ENCODE assay signal across 29 mouse cellular contexts in genomic region chrX:88158037-88158436, GRCm38 (mm10). TPM values are rescaled to one million over a fixed set of nuclear protein-coding genes. Genes with fewer than 3 reads are reported as not detected.
A peak's percentile ranks its signal among the peaks of the same experiment; 100 is the strongest.
DNase-seq lines count a peak whose midpoint lies in the region; ATAC-seq lines count a peak whose summit lies in the region.
"Had no signal": no experiment of that assay in that cellular context is flagged by ENCODE, and none has a peak within 500 bp of the region (broad histone marks: within the 10 kb centered on the region; RNA-seq: fewer than 3 reads in every experiment).

No protein-coding gene starts in this region.

- H3K27ac ChIP-seq in hindbrain, embryonic 11.5 days (ENCODE audit: low read depth, low read length): no peak overlapping the region
- H3K27ac ChIP-seq in hindbrain, embryonic 16.5 days (ENCODE audit: low read depth, low read length): no peak overlapping the region
- no peak overlapping the region for H3K27ac ChIP-seq in neural tube, embryonic 12.5 days
- no peak overlapping the region for H3K27ac ChIP-seq in neural tube, embryonic 15.5 days (replicated peaks)
- H3K27ac ChIP-seq: heart, adult 2 months; heart, embryonic 13.5 days; hindbrain, embryonic 14.5 days; limb, embryonic 12.5 days; midbrain, embryonic 10.5 days had no signal

- no peaks in the 10 kb centered on the region for H3K9me3 ChIP-seq in hindbrain, embryonic 11.5 days (ENCODE audit: control insufficient read depth, low read length)
- H3K9me3 ChIP-seq in hindbrain, embryonic 16.5 days (ENCODE audit: control insufficient read depth, low read length): no peaks in the 10 kb centered on the region
- no peaks in the 10 kb centered on the region for H3K9me3 ChIP-seq in neural tube, embryonic 12.5 days
- H3K9me3 ChIP-seq in neural tube, embryonic 15.5 days (replicated peaks): no peaks in the 10 kb centered on the region
- H3K9me3 ChIP-seq: heart, embryonic 13.5 days; limb, embryonic 12.5 days; midbrain, embryonic 10.5 days had no signal

- no peaks in the 10 kb centered on the region for H3K4me1 ChIP-seq in hindbrain, embryonic 11.5 days (replicated peaks; ENCODE audit: control insufficient read depth, insufficient read depth, low read length)
- H3K4me1 ChIP-seq in hindbrain, embryonic 16.5 days (ENCODE audit: control insufficient read depth, insufficient read depth, low read depth, low read length): no peaks in the 10 kb centered on the region
- no peaks in the 10 kb centered on the region for H3K4me1 ChIP-seq in neural tube, embryonic 12.5 days
- H3K4me1 ChIP-seq in neural tube, embryonic 15.5 days: no peaks in the 10 kb centered on the region
- H3K4me1 ChIP-seq: heart, embryonic 13.5 days; limb, embryonic 12.5 days; midbrain, embryonic 10.5 days had no signal

- DNase-seq in hindbrain, embryonic 11.5 days (ENCODE audit: low spot score): peak; percentile 6
- peak; percentile 89 for DNase-seq in R1 (ENCODE audit: low read depth, low spot score)
- no peak for DNase-seq in adrenal gland, postnatal 4 days (ENCODE audit: low spot score in 2 of 2)
- no peak for DNase-seq in lung, postnatal 10 days
- DNase-seq: adrenal gland, postnatal 36 days; B cell, adult 2 months; cerebellum, adult 18-20 months; cerebellum, postnatal 25 days; gastrocnemius, postnatal 36 days; heart, adult 2 months; heart, postnatal 14 days; kidney, adult 8-10 months; kidney, postnatal 10 days; layer of hippocampus, postnatal 36 days; liver, postnatal 0 days; thymus, postnatal 14 days had no signal

- no peak overlapping the region for H3K9ac ChIP-seq in hindbrain, embryonic 11.5 days (ENCODE audit: low read depth, low read length)
- no peak overlapping the region for H3K9ac ChIP-seq in hindbrain, embryonic 16.5 days (ENCODE audit: low read depth, low read length)
- no peak overlapping the region for H3K9ac ChIP-seq in neural tube, embryonic 12.5 days
- H3K9ac ChIP-seq in neural tube, embryonic 15.5 days (replicated peaks): no peak overlapping the region
- H3K9ac ChIP-seq: heart, embryonic 13.5 days; hindbrain, embryonic 14.5 days; limb, embryonic 12.5 days; liver, postnatal 0 days had no signal

- WGBS in hindbrain, embryonic 11.5 days: 37% methylated on average over 2 of the region's 2 CpGs
- WGBS in hindbrain, embryonic 16.5 days: 26% methylated on average over 2 of the region's 2 CpGs
- 20% methylated on average over 2 of the region's 2 CpGs for WGBS in neural tube, embryonic 12.5 days
- WGBS in neural tube, embryonic 15.5 days: 36% methylated on average over 2 of the region's 2 CpGs

- no peak overlapping the region for H3K4me2 ChIP-seq in hindbrain, embryonic 11.5 days (replicated peaks; ENCODE audit: low read depth, low read length)
- no peak overlapping the region for H3K4me2 ChIP-seq in hindbrain, embryonic 16.5 days (ENCODE audit: low read length)
- no peak overlapping the region for H3K4me2 ChIP-seq in neural tube, embryonic 12.5 days (replicated peaks)
- H3K4me2 ChIP-seq in neural tube, embryonic 15.5 days: no peak overlapping the region
- H3K4me2 ChIP-seq: heart, embryonic 13.5 days; hindbrain, embryonic 14.5 days; limb, embryonic 12.5 days; liver, embryonic 11.5 days had no signal

- peak; percentile 79 for ATAC-seq in hindbrain, embryonic 11.5 days (ENCODE audit: low FRiP score)
- ATAC-seq in hindbrain, embryonic 16.5 days: no peak
- ATAC-seq in neural tube, embryonic 12.5 days (ENCODE audit: low FRiP score, low read depth): peak; percentile 65; the same call in 1 of the 2 replicates
- ATAC-seq in neural tube, embryonic 15.5 days (ENCODE audit: low FRiP score): no peak
- ATAC-seq: liver, postnatal 0 days; lung, postnatal 0 days had no signal

- H3K36me3 ChIP-seq in hindbrain, embryonic 11.5 days (ENCODE audit: control insufficient read depth, insufficient read depth, low read length): no peaks in the 10 kb centered on the region
- H3K36me3 ChIP-seq in hindbrain, embryonic 16.5 days (ENCODE audit: control insufficient read depth, insufficient read depth, low read length): no peaks in the 10 kb centered on the region
- no peaks in the 10 kb centered on the region for H3K36me3 ChIP-seq in neural tube, embryonic 12.5 days
- no peaks in the 10 kb centered on the region for H3K36me3 ChIP-seq in neural tube, embryonic 15.5 days
- H3K36me3 ChIP-seq: heart, embryonic 13.5 days; limb, embryonic 12.5 days; midbrain, embryonic 10.5 days had no signal

- no peaks in the 10 kb centered on the region for H3K27me3 ChIP-seq in hindbrain, embryonic 11.5 days (ENCODE audit: control insufficient read depth, insufficient read depth, low read length)
- no peaks in the 10 kb centered on the region for H3K27me3 ChIP-seq in hindbrain, embryonic 16.5 days (replicated peaks; ENCODE audit: control insufficient read depth, insufficient read depth, low read length)
- no peaks in the 10 kb centered on the region for H3K27me3 ChIP-seq in neural tube, embryonic 12.5 days (replicated peaks)
- no peaks in the 10 kb centered on the region for H3K27me3 ChIP-seq in neural tube, embryonic 15.5 days (replicated peaks)
- H3K27me3 ChIP-seq: CH12.LX; heart, embryonic 13.5 days; limb, embryonic 12.5 days had no signal

- no peak overlapping the region for H3K4me3 ChIP-seq in hindbrain, embryonic 11.5 days (ENCODE audit: low read depth, low read length)
- no peak overlapping the region for H3K4me3 ChIP-seq in hindbrain, embryonic 16.5 days (ENCODE audit: low read length)
- no peak overlapping the region for H3K4me3 ChIP-seq in neural tube, embryonic 12.5 days
- H3K4me3 ChIP-seq in neural tube, embryonic 15.5 days (replicated peaks): no peak overlapping the region
- H3K4me3 ChIP-seq: heart, adult 2 months; heart, embryonic 13.5 days; limb, embryonic 12.5 days; midbrain, embryonic 10.5 days; myocyte had no signal

RNA-seq across cellular contexts. Expression of gene Il1rapl1, which starts 42.6 kb away (rescaled TPM):
- 0.67 and 1.7 TPM in 2 replicates for polyA plus RNA-seq in hindbrain, embryonic 11.5 days (2014; fragmentation: Nextera tagmentation; extraction: Ambion mirVana)
- 4.4 and 4.8 TPM in 2 replicates for polyA plus RNA-seq in hindbrain, embryonic 16.5 days (2015; fragmentation: Nextera tagmentation; extraction: Ambion mirVana)
- polyA plus RNA-seq in neural tube, embryonic 12.5 days (2016; fragmentation: Nextera tagmentation; extraction: Ambion mirVana): 1.6 and 1.9 TPM in 2 replicates
- 4.5 and 5.8 TPM in 2 replicates for polyA plus RNA-seq in neural tube, embryonic 15.5 days (2015; fragmentation: Nextera tagmentation; extraction: Ambion mirVana)
- 1 to 10 TPM in 1 of 2 experiments, under 1 TPM in 1; 0.98 to 1.4 TPM for total RNA-seq in adrenal gland, postnatal 4 days (2021)
- total RNA-seq: CH12.LX; gastrocnemius, postnatal 36 days had no signal
- polyA plus RNA-seq: heart, adult 2 months; liver, postnatal 0 days; lung, postnatal 0 days; myocyte; spleen, adult 2 months; testis, adult 2 months had no signal

Comparison
In these comparisons a context has a peak if more than half of its experiments do, and no peak if none do; other contexts are left out.
1. ATAC-seq: peak in hindbrain, embryonic 11.5 days (single experiment) and neural tube, embryonic 12.5 days (single experiment); none in hindbrain, embryonic 16.5 days (single experiment) and neural tube, embryonic 15.5 days (single experiment).
2. DNase-seq: peak in hindbrain, embryonic 11.5 days (single experiment) and R1 (single experiment); none in adrenal gland, postnatal 4 days (0 of 2) and lung, postnatal 10 days (single experiment).